Mouse (Mus musculus): ENCODE results near the gene Stk10.
A peak's percentile ranks its signal among the peaks of the same experiment; 100 is the strongest.

Gene Stk10

GRCm38 (mm10) chr11:32629713-32630211, 96.7 kb downstream of the Stk10 start:
- no peak for DNase-seq (ENCODE audit: low spot score)

DNA sequence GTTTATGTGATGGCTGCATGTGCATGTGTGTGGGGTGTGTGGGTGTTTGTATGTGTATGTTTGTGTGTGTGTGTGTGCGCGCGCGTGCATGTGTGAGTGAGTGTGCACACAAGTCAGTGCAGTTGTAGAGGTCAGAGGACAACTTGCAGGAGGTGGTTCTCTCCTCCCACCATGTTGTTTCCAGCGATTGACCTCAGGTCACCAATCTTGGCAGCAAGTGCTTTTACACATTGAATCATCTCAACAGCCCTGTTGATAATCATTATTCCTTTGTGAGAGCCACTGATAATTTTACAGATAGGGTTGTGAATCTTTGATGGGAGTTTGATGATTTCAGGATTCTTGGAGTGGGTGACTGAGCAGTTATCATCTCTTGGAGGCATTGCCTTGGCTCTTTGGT, 99.6 kb downstream of the Stk10 start:
- DNase-seq (ENCODE audit: low spot score), result no peak

DNA sequence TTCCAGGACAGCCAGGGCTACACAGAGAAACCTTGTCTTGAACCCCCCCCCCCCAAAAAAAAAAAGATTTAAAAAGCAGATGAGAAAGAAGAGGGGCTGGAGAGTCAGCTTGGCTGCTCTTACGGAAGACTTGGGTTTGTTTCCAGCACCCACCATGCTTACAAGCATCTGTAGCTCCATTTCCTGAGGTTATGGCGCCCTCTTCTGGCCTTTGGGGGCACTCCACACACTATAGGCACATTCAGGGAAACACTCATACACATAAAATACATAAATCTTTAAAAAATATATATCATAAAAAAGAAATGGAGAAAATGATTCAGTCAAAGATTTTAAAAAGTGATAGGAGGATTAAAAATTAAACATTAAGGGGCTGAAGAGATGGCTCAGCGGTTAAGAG, 100.4 kb downstream of the Stk10 start:
- DNase-seq (ENCODE audit: low spot score), result no peak

DNA sequence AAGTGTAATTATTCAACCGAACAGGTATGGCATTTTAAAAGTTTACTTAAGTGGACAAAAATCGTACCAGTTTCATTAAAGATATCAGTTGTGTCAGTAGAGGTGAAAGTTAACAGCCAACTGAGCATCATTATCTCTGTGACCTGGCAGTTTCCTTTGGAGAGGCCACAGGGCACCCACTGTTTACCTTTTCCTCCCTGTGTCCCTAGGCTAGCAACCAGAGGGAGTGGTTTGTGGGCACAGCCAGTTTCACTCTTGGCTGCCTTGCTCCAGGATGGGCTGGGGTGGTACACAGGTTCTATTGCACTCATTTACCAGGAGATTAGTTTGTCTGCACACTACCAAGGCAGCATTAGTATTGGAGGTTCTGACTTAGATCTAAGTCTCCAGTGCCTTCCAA, 101.0 kb downstream of the Stk10 start:
- no peak for DNase-seq (ENCODE audit: low spot score)

DNA sequence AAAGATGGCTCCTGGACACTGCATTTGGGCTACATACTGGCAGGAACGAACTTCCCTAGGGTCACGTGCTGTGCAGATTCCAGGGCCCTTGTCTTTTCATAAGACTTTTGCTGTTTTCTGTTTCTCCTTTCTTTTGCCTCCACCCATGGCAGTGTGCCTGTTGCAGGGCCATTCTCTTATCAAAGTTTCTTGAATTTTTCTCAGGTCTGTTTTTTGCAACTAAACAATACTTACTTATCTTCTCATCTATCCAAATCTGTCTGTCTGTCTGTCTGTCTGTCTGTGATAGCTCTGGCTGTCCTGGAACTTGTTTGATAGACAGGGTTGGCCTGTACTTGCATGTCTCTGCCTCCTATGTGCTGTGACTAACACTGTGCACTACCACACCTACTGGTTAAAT, 101.7 kb downstream of the Stk10 start:
- no peak for DNase-seq (ENCODE audit: low spot score)

DNA sequence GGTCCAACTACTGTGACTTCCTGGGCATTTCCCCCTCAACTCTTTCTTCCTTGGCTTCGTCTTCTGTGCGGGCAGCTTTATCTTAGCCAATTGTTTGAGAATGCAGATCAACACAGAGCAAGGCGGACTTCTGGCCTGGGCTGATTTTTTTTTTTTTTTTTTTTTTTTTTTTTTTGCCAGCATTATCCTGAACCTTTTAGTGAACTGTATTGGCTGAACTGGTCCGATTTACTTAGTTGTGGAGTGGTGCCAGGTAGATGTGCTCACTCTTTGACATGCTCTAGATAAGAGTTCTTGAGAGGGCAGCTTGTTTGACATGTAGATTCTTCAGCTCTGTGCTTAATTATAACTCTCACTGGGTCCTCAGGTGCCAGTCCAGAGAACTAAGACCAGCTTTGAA, 103.2 kb downstream of the Stk10 start:
- DNase-seq (ENCODE audit: low spot score), result no peak

GRCm38 (mm10) chr11:32638521-32639255, 105.6 kb downstream of the Stk10 start:
- DNase-seq (ENCODE audit: low spot score), result no peak

GRCm38 (mm10) chr11:32640617-32641016, 107.5 kb downstream of the Stk10 start:
- no peak for DNase-seq (ENCODE audit: low spot score)

- DNase-seq (ENCODE audit: low spot score), result peak; percentile 99
These were observed 109.3 kb downstream of the Stk10 start, which contains the start of gene Fbxw11 for GRCm38 (mm10) chr11:32642249-32642876. Gene Fbxw11, plus strand, starts transcription at chr11:32642724.

DNA sequence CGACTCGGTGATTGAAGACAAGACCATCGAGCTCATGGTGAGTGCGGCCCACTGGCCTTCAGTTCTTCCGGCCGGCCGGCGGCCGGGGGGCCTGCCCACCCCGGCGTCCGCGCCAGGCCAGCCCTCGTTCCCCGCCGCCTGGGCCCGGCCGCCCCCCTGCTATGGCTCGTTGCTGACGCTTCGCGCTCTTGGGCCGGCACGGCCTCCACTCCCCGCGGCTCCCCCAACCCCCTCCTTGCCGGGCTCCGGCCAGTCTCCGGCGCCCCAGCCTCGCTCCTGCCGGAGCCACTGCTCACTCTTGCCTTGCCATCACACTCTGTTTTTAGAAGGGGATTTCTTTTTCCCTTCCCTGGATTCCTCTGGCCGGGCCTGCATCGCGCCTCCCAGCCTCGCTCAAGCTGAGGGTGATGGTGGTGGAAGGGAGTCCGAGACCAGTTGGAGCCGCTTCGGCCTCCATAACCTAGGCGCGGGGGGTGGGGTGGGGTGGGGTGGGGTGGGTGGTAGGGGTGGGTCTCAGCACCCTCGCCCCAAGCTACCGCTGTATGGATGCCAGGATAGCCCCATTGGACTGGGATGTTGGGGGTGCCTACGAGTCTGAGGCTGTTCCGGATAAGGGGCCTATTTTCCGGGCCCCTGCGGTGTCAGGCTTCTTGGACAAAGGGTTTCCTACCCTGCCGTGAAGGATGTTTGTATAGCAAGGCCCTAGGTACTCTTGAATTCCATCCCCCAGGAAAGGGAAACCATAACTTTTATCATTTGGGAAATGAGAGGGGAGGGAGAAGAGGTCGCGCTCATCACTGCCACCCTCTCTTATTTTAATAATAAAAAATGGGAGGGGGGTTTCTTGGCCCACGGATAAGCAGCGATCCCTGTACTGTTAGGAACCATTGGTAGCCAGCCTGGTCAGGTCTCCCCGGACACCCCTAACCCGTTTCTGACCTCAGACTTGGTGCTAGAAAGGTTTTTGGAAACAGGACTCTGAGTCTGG, 110.1 kb downstream of the Stk10 start:
- no peak for DNase-seq (ENCODE audit: low spot score)

- DNase-seq (ENCODE audit: low spot score), result no peak
These were observed 110.9 kb downstream of the Stk10 start for GRCm38 (mm10) chr11:32644010-32644409.

GRCm38 (mm10) chr11:32647265-32647664, 114.2 kb downstream of the Stk10 start:
- DNase-seq (ENCODE audit: low spot score), result no peak

DNA sequence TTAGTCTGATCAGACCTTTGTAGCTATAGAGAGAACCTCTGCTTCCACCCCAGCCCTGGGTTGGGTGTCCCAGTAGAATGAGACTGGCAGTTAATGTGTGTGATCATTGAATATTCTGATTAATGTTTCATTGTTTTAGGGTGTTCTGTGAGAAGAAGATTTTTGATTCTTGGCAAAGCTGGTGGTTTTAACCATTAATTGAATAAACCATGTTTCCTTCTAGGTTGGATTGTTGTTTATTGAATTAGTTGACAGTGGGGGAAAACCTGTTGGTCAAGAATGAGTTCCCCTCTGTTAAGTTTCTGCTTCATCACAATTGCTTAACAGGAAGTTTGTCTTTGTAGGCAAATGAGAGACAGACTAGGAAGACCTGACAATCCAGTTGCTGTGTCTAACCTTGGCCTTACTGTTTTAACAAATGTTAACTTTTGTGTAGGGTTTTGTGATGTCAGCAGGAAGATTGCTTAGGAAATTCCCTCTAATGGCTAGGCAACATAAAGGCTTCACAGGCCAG, 117.2 kb downstream of the Stk10 start:
- no peak for DNase-seq (ENCODE audit: low spot score)

- DNase-seq (ENCODE audit: low spot score), result no peak
These were observed 117.9 kb downstream of the Stk10 start for GRCm38 (mm10) chr11:32650893-32651590.

DNA sequence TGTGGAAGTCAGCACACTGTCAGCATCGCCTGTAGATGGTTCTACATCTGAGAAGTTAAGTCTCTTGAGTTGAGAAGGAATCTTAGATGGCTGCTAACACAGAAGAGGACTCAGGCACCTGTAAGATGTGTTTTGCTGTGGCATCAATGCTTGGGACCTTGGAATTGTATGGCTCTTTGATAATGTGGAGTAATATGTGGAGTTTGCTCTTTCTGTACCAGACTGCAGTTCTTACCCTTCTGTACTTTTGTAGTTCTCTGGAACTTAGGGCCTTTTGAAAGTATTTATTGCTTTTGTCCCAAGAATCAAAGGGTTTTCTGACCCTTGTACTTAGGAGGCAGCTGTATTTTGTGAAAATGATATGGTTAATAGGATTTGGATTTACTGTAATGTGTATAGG, 118.6 kb downstream of the Stk10 start:
- no peak for DNase-seq (ENCODE audit: low spot score)

- no peak for DNase-seq (ENCODE audit: low spot score)
These were observed 129.1 kb downstream of the Stk10 start for GRCm38 (mm10) chr11:32662082-32662656.

- DNase-seq (ENCODE audit: low spot score), result no peak
These were observed 132.5 kb downstream of the Stk10 start for GRCm38 (mm10) chr11:32665639-32666038.

DNA sequence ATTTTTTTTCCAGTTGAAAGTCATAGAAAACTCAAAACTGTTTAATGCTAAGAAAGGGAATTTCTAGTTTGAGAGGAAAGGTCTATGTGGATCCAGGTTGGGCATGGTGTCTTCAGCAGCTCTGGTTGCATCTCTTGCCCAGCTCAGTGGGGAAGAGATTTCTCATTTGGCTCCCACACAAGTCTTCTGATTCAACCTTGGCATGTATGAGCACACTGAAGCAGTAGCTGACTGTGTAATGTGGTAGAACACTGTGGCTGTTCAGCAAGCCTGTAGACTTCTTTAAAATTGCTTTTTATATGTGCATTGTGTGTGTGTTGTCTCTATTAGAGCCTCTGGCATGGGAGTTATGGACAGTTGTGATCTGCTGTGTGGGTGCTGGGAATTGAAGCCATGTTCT, 133.9 kb downstream of the Stk10 start:
- no peak for DNase-seq (ENCODE audit: low spot score)

DNA sequence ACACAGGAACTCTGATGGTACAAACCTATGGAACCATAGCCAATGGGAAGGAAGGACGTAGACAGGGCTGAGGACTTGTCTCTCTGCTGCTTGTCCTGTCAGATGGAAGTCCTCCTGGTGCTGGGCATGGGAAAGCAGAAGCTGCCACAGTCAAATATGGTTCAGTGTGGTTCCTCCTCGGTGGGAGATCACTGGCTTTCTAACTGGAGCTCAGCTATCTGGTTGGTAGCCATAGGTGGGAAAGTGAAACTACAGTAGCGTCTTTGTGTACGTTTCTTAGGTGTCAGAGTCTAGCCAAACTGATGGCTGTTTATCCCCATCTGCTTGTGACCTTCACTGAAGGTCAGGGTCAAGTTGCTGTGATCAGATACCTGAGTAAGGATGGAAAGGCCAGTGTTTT, 138.4 kb downstream of the Stk10 start:
- no peak for DNase-seq (ENCODE audit: low spot score)
